Mouse (Mus musculus): ENCODE results near the gene Plet1.

DNA sequence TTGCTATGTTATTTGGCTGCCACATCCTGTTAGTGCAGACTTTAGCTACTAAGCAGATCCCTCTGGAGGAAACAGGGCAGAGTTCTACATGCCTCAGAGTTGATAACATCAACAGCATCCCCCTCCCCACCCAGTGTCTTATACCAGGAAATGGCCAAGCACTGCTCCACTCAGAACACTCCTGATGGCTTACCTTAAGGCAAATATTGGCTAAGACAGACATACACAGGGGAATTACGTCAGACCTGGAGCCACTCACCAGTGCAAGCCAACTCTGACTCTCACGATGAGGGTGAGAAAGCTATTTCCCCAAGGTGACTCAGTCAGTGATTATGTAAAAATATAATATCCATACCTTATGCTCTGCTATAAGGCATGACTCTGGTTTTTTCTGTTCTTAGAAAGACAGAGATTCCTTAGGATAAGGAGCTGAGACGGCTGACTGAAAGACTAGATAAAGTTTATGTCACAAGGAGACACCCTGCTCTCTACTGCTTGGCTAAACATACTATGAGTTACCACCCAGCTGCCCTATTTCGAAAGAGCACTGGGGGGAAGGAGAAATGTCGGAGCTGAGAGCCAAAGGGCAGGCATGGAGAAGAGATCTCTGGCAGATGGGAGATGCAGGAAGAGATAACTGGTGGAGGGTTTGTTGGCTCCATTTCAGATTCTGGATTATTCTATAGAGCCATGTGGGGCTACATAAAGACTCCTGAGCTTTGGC is 23.8 kb upstream of the Plet1 start:
- TF ChIP-seq POLR2A (IDR thresholded peaks at IDR 0.05; ENCODE audit: control insufficient read depth, extremely low read depth, insufficient read depth, low read length, poor library complexity) (no peak), CTCF (IDR thresholded peaks at IDR 0.05; ENCODE audit: borderline replicate concordance, control insufficient read depth, extremely low read depth, insufficient read depth, low read length, poor library complexity) (no peak)

All from thymus, adult 2 months (tissue).